Mouse (Mus musculus) spleen, adult 2 months (tissue): ENCODE measurements around the gene Ccnc.

Source experiments
- CTCF ChIP-seq: fragments of 200-500 bp; IDR thresholded peaks from 2 replicates; pipeline ENCODE4 v1.5.1; 2011; ENCODE audit warnings: mild to moderate bottlenecking, inconsistent platforms; ENCODE audit not compliant: insufficient read depth, insufficient read length, insufficient replicate concordance; ENCODE audit errors: extremely low read depth
- POLR2A ChIP-seq: fragments of 200-500 bp; IDR thresholded peaks from 2 replicates; pipeline ENCODE4 v1.6.1; 2011; ENCODE audit warnings: low read depth, low read length, inconsistent platforms

- peak; percentile 12; the same call in 1 of the 2 replicates for TF ChIP-seq CTCF
- TF ChIP-seq POLR2A: no peak
Observed at GRCm38 (mm10) chr4:21726912-21727614, 438 bp upstream of the Ccnc start.
